Mouse (Mus musculus) adrenal gland, postnatal 25 days (tissue): Measurements from ENCODE around the gene Gm17555. TPM values are rescaled to one million over a fixed set of nuclear protein-coding genes. Genes with fewer than 3 reads are reported as not detected.
"Not testable (repeated sequence)": the region's sequence is repeated elsewhere in the genome, so short reads cannot be mapped to it uniquely, and the experiment has no call there.

Experiments
- DNase-seq: peaks from one replicate; pipeline ENCODE4 v3.0.0; 2021; ENCODE audit warnings: mixed read lengths
- long read RNA-seq: library from polyadenylated mRNA; stranded (forward); transcript quantifications from one replicate; pipeline ENCODE4 v2.0.0, GENCODE M21; 2021
- total RNA-seq: library from RNA; stranded (reverse); gene quantifications from 2 replicates; pipeline ENCODE4 v1.2.3, GENCODE M21; 2021

Gm17555 gene
- total RNA-seq: not detected in 2 replicates
- long read RNA-seq: 0 reads

- not testable (repeated sequence) for DNase-seq
Observed at GRCm38 (mm10) chr2:126214800-126215199, at the start of gene Gm17555. Gm17555 (plus strand) TSS chr2:126215100.

DNA sequence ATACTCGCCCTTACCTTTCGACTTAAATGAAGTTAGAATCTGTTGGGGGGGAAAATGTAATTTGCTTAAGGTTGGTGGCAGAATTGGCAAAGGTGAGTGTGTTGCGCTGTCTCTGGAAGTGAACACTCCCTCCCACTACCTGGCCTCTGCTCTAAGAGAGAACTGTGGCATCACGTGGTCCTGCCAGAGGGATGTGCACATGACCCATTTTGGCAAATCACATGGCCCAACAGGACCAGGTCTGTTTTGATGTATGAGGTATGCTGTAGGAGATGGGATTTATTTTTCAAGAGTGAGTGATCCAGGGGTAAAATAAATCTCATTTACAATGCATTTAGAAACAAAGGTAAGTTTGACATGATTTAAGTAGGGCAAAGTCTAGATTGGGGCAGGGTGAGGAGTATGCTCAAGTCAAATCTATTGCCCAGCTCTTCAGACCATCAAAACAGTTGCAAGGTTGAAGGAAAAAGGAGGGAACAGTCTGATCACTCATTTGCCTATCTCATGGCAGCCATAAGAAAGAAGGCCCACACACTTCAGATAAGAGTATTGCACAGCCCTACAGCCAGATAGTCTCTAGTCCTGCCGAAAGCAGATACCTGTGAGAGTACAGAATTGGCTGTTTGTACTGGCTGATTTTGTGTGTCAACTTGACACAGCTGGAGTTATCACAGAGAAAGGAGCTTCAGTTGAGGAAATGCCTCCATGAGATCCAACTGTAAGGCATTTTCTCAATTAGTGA, 49.5 kb upstream of the Gm17555 start:
- no peak for DNase-seq

DNA sequence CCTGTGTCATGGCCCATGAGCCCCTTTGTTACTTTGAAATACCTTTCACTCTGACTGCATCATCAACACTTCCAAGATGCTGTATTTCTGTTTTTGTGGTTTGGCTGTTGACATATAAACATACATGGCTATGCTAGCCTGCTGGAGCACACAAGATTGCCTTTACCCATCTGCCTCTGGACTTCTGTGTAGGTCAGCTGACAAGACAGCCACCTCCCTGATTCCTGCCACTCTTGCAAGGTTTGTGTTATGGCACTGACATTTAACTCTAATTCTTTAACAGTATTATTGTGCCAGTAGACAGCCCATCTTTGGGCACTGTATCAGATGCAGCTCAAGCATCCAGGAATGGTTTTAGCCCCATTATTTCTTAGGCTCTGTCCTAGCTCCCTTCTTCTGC, 48.6 kb upstream of the Gm17555 start:
- DNase-seq: no peak

GRCm38 (mm10) chr2:126166848-126167617, 47.9 kb upstream of the Gm17555 start:
- no peak for DNase-seq

GRCm38 (mm10) chr2:126171427-126171826, 43.5 kb upstream of the Gm17555 start:
- no peak for DNase-seq

- no peak for DNase-seq
Observed at GRCm38 (mm10) chr2:126191306-126191705, 23.6 kb upstream of the Gm17555 start.

DNA sequence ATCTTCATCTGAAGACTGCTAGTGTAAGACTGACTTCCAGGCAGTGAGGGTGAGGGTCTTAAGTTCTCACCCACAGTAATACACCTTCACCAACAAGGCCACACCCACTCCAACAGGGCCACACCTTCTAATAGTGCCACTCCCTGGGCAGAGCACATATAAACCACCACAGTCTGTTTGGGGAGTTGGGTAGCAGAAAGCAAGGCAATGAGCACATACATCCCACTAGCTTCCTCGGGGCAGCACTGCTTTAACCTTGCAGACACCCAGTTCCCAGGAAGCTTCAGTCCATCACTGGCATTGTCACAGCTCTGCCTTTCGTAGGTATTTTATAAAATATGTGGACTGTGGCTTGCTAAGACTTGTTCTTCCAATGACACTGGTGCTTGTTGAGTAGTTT, 22.8 kb upstream of the Gm17555 start:
- no peak for DNase-seq

- DNase-seq: no peak
Observed at GRCm38 (mm10) chr2:126195631-126196356, 19.1 kb upstream of the Gm17555 start.

DNA sequence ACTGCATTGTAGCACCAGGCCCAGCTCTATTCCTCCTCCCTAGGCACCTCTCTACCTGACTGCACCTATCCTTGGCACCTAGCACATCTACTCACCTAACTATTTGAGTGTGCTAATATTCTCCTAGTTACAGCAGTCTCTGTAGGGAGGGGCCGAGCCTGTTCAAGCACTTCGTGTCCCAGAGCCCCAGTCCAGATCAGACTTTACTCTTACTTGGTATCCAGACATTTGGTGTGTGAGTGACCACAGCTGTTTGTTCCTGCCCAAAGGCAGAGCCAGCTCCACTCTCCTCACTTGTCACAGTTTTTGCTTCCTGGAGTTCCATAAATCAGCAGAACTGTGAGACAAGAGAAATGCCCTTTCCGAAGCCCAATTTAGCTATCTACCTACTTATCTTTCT, 15.9 kb upstream of the Gm17555 start:
- DNase-seq: no peak

DNA sequence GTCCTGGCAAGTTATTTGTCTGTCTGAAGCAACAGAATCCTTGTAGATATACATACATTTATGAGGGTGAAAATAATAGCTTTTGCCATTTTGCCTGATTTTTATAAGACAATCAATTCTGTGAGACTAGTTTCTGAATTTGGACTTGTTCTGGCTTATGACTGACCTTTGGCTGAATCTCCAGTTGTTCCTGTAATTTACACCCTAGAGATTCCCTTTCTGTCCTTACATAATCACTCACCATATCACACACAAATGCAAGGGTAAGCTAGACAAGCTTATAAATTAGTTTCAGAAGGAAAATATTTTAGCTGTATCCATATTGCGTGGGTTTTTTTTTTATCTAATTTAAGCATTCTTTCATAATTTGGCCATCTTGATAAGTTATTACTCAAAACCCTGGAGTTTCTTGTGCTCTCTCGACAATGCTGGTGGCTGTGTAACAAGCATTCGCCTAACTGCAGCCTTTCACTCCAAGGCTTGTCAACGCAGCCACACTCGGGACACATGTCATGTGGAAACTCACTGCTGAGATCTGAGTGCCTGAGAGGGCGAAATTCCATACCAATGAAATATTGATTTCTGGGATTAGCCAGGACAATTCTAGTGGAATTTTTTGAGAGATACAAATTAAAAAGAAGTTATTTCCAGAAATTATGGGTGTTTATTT, 3.8 kb upstream of the Gm17555 start:
- no peak for DNase-seq

DNA sequence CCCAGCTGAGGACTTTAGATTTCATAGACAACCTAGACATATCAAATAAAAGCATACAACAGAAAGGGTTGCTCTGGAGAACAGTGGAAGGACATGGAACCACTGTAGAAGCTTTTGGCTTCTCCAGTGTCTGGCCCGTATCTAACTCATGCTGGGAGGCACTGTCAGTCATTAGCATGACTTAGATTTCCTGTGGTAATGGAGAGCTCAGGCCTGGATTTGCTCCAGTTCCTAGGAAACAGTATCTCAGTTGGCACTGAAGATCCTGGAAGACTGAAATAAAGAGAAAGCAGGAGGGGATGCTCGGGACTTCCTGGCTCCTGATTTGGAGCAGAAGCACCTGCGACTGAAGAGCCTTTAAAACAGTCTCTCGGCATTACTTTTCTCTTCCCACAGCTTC, 12.7 kb downstream of the Gm17555 start:
- no peak for DNase-seq

DNA sequence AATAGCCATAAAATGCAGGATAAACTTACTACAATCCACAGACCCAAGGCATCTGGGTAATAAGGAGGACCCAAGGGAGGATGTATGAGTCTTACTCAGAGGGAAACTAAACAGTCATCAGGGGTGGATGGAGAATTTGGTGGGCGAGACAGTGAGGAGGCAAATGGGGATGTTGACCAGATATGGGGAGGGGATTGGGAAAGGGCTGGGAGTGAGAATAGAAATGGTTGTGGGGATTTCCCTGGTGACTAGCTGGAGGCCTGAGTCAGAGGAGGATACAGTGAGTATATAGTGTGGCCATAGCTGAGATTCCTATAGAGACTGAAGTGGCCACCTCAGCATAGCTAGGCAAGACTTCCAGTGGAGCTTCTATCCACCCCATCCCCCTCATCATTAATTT, 16.8 kb downstream of the Gm17555 start:
- DNase-seq: no peak

GRCm38 (mm10) chr2:126236905-126237304, 22.0 kb downstream of the Gm17555 start:
- no peak for DNase-seq

GRCm38 (mm10) chr2:126245446-126245845, 30.5 kb downstream of the Gm17555 start:
- DNase-seq: peak; percentile 11

- no peak for DNase-seq
Observed at GRCm38 (mm10) chr2:126248536-126248935, 33.6 kb downstream of the Gm17555 start.

GRCm38 (mm10) chr2:126252211-126252610, 37.3 kb downstream of the Gm17555 start:
- DNase-seq: no peak

Other genes with a start within 250 kb of the Gm17555 start
- 0.61 and 0.62 TPM in 2 replicates for gene Fgf7, start 180.4 kb upstream of the Gm17555 start, total RNA-seq
- not detected in 2 replicates for gene Fam227b, start 63.1 kb upstream of the Gm17555 start, total RNA-seq
- gene Dtwd1, start 63.0 kb upstream of the Gm17555 start, total RNA-seq: 13.8 and 16.4 TPM in 2 replicates